Mouse (Mus musculus) kidney, postnatal 0 days (tissue): ENCODE data around the gene Ankrd31. TPM values are rescaled to one million over a fixed set of nuclear protein-coding genes. Genes with fewer than 3 reads are reported as not detected.
A peak's percentile ranks its signal among the peaks of the same experiment; 100 is the strongest.

Source experiments
- ATAC-seq: fragments of 200-750 bp; cut with Nextera tagmentation; replicated peaks from 2 replicates; pipeline ENCODE4 v1.8.0; 2017; ENCODE audit warnings: low read depth, moderate number of reproducible peaks, moderate TSS enrichment, moderate library complexity; ENCODE audit not compliant: low FRiP score
- DNase-seq: peaks from one replicate; pipeline ENCODE4 v3.0.0-alpha.2; 2016; ENCODE audit warnings: low spot score
- H3K27ac ChIP-seq: fragments of 300-500 bp; sonication (generic); 2 replicates; pipeline ENCODE4 v1.5.1; 2014; ENCODE audit warnings: mild to moderate bottlenecking
- H3K27me3 ChIP-seq: fragments of 300-500 bp; sonication (generic); 2 replicates; pipeline ENCODE4 v1.6.1; 2014; ENCODE audit warnings: low read length, mixed read lengths; ENCODE audit not compliant: insufficient read depth
- H3K36me3 ChIP-seq: fragments of 300-500 bp; sonication (generic); 2 replicates; pipeline ENCODE4 v1.6.1; 2014; ENCODE audit warnings: low read length, mixed read lengths; ENCODE audit not compliant: insufficient read depth
- H3K4me1 ChIP-seq: fragments of 300-500 bp; sonication (generic); replicated peaks from 2 replicates; pipeline ENCODE4 v1.6.1; 2014; ENCODE audit warnings: antibody characterized with exemption, low read length, mixed read lengths; ENCODE audit not compliant: insufficient read depth
- H3K4me2 ChIP-seq: fragments of 300-500 bp; sonication (generic); 2 replicates; pipeline ENCODE4 v1.6.1; 2014; ENCODE audit warnings: mild to moderate bottlenecking, low read length, moderate library complexity, mixed read lengths
- H3K4me3 ChIP-seq: fragments of 300-500 bp; sonication (generic); replicated peaks from 2 replicates; pipeline ENCODE4 v1.5.1; 2014; ENCODE audit warnings: low read depth, low read length
- H3K9ac ChIP-seq: fragments of 300-500 bp; sonication (generic); 2 replicates; pipeline ENCODE4 v1.6.1; 2014; ENCODE audit warnings: low read depth, low read length
- H3K9me3 ChIP-seq: fragments of 300-500 bp; sonication (generic); replicated peaks from 2 replicates; pipeline ENCODE4 v1.6.1; 2016; ENCODE audit warnings: low read length, inconsistent platforms, mixed read lengths
- CTCF ChIP-seq: IDR thresholded peaks from 2 replicates; pipeline ENCODE4 v1.5.1; 2016; ENCODE audit warnings: antibody characterized with exemption, low read depth, mild to moderate bottlenecking, moderate library complexity
- WGBS: fragments of 180-500 bp; shearing (Covaris S2); extraction: QIAGEN DNeasy Blood & Tissue Kit; methylation state at CpG from one replicate; pipeline ENCODE4 v1.1.7; 2014; 5-methylcytosine and 5-hydroxymethylcytosine counted together
- polyA plus RNA-seq: library from polyadenylated mRNA; unstranded; fragments of >200 nt; fragmentation: Nextera tagmentation; extraction: Ambion mirVana; gene quantifications from 2 replicates; pipeline ENCODE4 v1.2.1, GENCODE M21; 2015

Ankrd31 gene
- polyA plus RNA-seq, 1 experiment from 2014 or later, result not detected

DNA sequence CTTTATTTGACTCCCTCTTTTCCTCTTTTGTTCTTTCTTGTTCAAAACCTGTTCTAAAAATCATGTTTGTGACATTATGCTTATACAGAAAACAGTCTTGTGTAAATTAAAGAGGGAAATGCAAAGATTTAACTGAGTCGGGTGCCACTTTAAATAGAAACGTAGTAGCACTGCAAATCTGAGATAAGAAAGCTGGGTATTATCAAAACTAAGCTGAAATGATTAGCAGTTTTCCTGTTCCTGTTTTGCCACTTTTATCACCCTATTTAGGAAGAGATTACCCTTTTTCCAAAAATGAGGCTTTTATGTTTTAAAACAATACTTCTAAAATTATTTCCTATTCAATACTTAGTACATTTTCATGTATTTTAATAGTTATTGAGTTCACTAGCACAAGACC, 104.1 kb downstream of the Ankrd31 start:
- 63% methylated on average over 2 of the region's 2 CpGs for WGBS
- ATAC-seq, result no peak

GRCm38 (mm10) chr13:96853256-96853655, 105.2 kb downstream of the Ankrd31 start:
- H3K9ac ChIP-seq, result no peak overlapping the region
- H3K27ac ChIP-seq, result no peak overlapping the region
- no peaks in the 10 kb centered on the region for H3K4me1 ChIP-seq
- no peak overlapping the region for H3K4me2 ChIP-seq
- H3K36me3 ChIP-seq, result no peaks in the 10 kb centered on the region
- 55% methylated on average over 1 of the region's 1 CpGs for WGBS
- ATAC-seq, result no peak
- no peaks in the 10 kb centered on the region for H3K27me3 ChIP-seq
- H3K4me3 ChIP-seq, result no peak overlapping the region
- peak; percentile 22 for DNase-seq
- peak; percentile 67 for TF ChIP-seq CTCF
- no peaks in the 10 kb centered on the region for H3K9me3 ChIP-seq

More for the DNA sequence above, 104.1 kb downstream of the Ankrd31 start:
- Histone ChIP-seq H3K9ac (no peak overlapping the region), H3K9me3 (no peaks in the 10 kb centered on the region), H3K4me3 (no peak overlapping the region), H3K27me3 (no peaks in the 10 kb centered on the region), H3K4me1 (no peaks in the 10 kb centered on the region), H3K27ac (no peak overlapping the region), H3K36me3 (no peaks in the 10 kb centered on the region), H3K4me2 (no peak overlapping the region)
- TF ChIP-seq CTCF, result no peak
- DNase-seq, result no peak

- no peak overlapping the region for H3K4me3 ChIP-seq
- ATAC-seq (no peak), DNase-seq (peak; percentile 80)
- H3K9me3 ChIP-seq, result no peaks in the 10 kb centered on the region
- H3K27ac ChIP-seq, result no peak overlapping the region
- H3K4me2 ChIP-seq, result no peak overlapping the region
- TF ChIP-seq CTCF, result peak; percentile 93
- H3K9ac ChIP-seq, result no peak overlapping the region
- WGBS, result 14% methylated on average over 3 of the region's 3 CpGs
- H3K36me3 ChIP-seq, result no peaks in the 10 kb centered on the region
- no peaks in the 10 kb centered on the region for H3K27me3 ChIP-seq
- no peaks in the 10 kb centered on the region for H3K4me1 ChIP-seq
Observed at GRCm38 (mm10) chr13:96855191-96855590, 107.1 kb downstream of the Ankrd31 start.

DNA sequence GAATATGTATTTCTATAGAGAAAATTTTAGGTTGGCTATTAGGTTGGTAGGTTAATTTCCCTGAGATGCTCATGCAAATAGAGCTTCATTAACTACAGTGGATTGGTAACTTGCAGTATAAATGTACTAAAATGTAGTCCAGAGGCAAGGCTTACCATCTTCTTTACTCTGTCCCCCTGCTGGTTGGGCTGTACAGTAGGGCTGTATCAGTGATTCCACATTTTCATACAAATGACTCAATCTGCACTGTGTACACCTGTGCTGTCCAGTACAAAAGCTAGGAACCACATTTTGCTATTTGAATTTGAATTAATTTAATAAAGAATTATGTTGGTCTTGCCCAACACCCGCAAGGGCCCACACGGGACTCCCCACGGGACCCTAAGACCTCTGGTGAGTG, 111.1 kb downstream of the Ankrd31 start:
- Histone ChIP-seq H3K36me3 (no peaks in the 10 kb centered on the region), H3K4me1 (no peaks in the 10 kb centered on the region), H3K9ac (no peak overlapping the region), H3K27me3 (no peaks in the 10 kb centered on the region), H3K4me2 (no peak overlapping the region), H3K9me3 (no peaks in the 10 kb centered on the region), H3K27ac (no peak overlapping the region), H3K4me3 (no peak overlapping the region)
- DNase-seq (no peak), ATAC-seq (no peak)
- TF ChIP-seq CTCF, result no peak
- WGBS, result 96% methylated on average over 3 of the region's 3 CpGs

DNA sequence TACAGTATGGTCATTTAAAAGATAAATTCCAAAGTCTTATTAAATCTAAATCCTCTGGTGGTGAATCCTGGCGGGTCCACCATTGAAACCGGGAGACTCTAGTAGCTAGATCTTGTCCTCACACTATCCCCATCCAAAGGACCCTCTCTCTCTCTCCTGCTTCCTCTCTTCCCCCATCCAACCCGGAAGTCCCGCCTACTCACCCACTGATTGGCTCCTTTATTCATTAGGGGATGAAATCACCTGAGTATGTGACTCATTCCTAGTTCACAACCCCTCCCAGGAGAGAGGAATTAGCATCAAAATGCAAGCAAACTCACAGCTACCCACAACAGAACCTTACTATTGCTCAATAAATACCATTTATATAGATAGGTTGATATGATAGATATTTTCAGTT, 122.7 kb downstream of the Ankrd31 start:
- no peaks in the 10 kb centered on the region for H3K9me3 ChIP-seq
- H3K9ac ChIP-seq, result no peak overlapping the region
- no peak overlapping the region for H3K4me2 ChIP-seq
- no peak for TF ChIP-seq CTCF
- no peak overlapping the region for H3K27ac ChIP-seq
- ATAC-seq, result no peak
- no peak overlapping the region for H3K4me3 ChIP-seq
- 87% methylated on average over 4 of the region's 4 CpGs for WGBS
- no peaks in the 10 kb centered on the region for H3K4me1 ChIP-seq
- H3K27me3 ChIP-seq, result no peaks in the 10 kb centered on the region
- no peak for DNase-seq
- no peaks in the 10 kb centered on the region for H3K36me3 ChIP-seq

DNA sequence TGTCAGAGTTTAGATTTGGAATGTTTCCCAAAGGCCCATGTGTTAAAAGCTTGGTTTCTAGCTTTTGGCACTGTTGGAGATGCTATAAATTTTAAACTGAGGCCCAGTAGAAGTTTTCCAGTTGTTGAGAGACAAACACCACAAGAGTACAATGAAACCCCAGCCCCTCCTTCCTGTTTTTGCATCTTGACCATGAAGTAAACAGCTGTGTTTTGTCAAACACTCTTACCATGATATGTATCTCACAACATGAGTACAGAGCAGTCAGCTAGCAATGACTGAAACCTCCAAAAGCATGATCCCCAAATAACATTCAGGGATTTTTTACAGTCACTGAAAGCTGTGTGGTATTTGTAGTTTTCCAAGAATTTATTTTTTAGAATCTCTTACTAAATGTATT, 126.0 kb downstream of the Ankrd31 start:
- Histone ChIP-seq H3K4me3 (no peak overlapping the region), H3K4me2 (no peak overlapping the region), H3K36me3 (no peaks in the 10 kb centered on the region), H3K9me3 (no peaks in the 10 kb centered on the region), H3K9ac (no peak overlapping the region), H3K27me3 (no peaks in the 10 kb centered on the region), H3K4me1 (no peaks in the 10 kb centered on the region), H3K27ac (no peak overlapping the region)
- ATAC-seq (no peak), DNase-seq (peak; percentile 85)
- no peak for TF ChIP-seq CTCF
